Mouse (Mus musculus) forelimb bud, embryonic 11.5 days (tissue): ENCODE measurements around the gene Rasef.
"Not testable (repeated sequence)": the region's sequence is repeated elsewhere in the genome, so short reads cannot be mapped to it uniquely, and the experiment has no call there.

ENCODE experiments used
- DNase-seq: peaks from one replicate; pipeline ENCODE4 v3.0.0-alpha.2; 2012; ENCODE audit warnings: low read depth, low spot score

Rasef gene

GRCm38 (mm10) chr4:73790260-73791185 is at the start of gene Rasef:
Rasef (minus strand) TSS chr4:73790994.
- peak; percentile 42 for DNase-seq

- DNase-seq, result no peak
Observed at GRCm38 (mm10) chr4:73826587-73826986, 35.8 kb upstream of the Rasef start.

GRCm38 (mm10) chr4:73791186-73791540 is 369 bp upstream of the Rasef start:
- no peak for DNase-seq

GRCm38 (mm10) chr4:73789534-73789933 is 1.3 kb downstream of the Rasef start:
- no peak for DNase-seq

- DNase-seq, result no peak
Observed at GRCm38 (mm10) chr4:73788076-73788730, 2.6 kb downstream of the Rasef start.

- DNase-seq, result no peak
Observed at GRCm38 (mm10) chr4:73784147-73784546, 6.6 kb downstream of the Rasef start.

GRCm38 (mm10) chr4:73781061-73781460 is 9.7 kb downstream of the Rasef start:
- no peak for DNase-seq

- no peak for DNase-seq
Observed at GRCm38 (mm10) chr4:73775266-73775665, 15.5 kb downstream of the Rasef start.

- DNase-seq, result no peak
Observed at GRCm38 (mm10) chr4:73773831-73774810, 16.7 kb downstream of the Rasef start.

- DNase-seq, result no peak
Observed at GRCm38 (mm10) chr4:73772028-73772427, 18.8 kb downstream of the Rasef start.

GRCm38 (mm10) chr4:73770592-73770991 is 20.2 kb downstream of the Rasef start:
- DNase-seq, result no peak

- DNase-seq, result no peak
Observed at GRCm38 (mm10) chr4:73768156-73768555, 22.6 kb downstream of the Rasef start.

GRCm38 (mm10) chr4:73748219-73748618 is 42.6 kb downstream of the Rasef start:
- no peak for DNase-seq

GRCm38 (mm10) chr4:73739439-73739838 is 51.4 kb downstream of the Rasef start:
- no peak for DNase-seq

- no peak for DNase-seq
Observed at GRCm38 (mm10) chr4:73719819-73720218, 71.0 kb downstream of the Rasef start.

- no peak for DNase-seq
Observed at GRCm38 (mm10) chr4:73718761-73719160, 72.0 kb downstream of the Rasef start.

- not testable (repeated sequence) for DNase-seq
Observed at GRCm38 (mm10) chr4:73683216-73683615, 107.6 kb downstream of the Rasef start, which contains the start of gene Gm428. Gm428 (plus strand) TSS chr4:73683516.

- DNase-seq, result not testable (repeated sequence)
Observed at GRCm38 (mm10) chr4:73668054-73668453, 122.7 kb downstream of the Rasef start, which contains the start of gene Gm11239. Gm11239 (plus strand) TSS chr4:73668354.
